Mouse (Mus musculus) CH12.LX (cell line): ENCODE results near the gene Rfx5.
"Not testable (repeated sequence)": the region's sequence is repeated elsewhere in the genome, so short reads cannot be mapped to it uniquely, and the experiment has no call there.

Experiments
- BHLHE40 ChIP-seq: IDR thresholded peaks from 2 replicates; pipeline ENCODE4 v1.6.1; 2011; ENCODE audit warnings: mild to moderate bottlenecking, low read depth, low read length, improper control_type of control experiment
- CTCF ChIP-seq, 2 experiments: IDR thresholded peaks in 1 of 2; conservative IDR thresholded peaks in 1 of 2; 2 replicates each; pipeline ENCODE4 v1.5.1; 2011 to 2012; ENCODE audit warnings: low read depth in 2 of 2, low read length in 2 of 2, improper control_type of control experiment in 1 of 2, inconsistent platforms in 1 of 2, mild to moderate bottlenecking in 1 of 2, moderate library complexity in 1 of 2
- ELF1 ChIP-seq: IDR thresholded peaks from 2 replicates; pipeline ENCODE4 v1.6.1; 2014; ENCODE audit warnings: low read depth, mild to moderate bottlenecking, inconsistent platforms, low read length, improper control_type of control experiment
- NELFE ChIP-seq: IDR thresholded peaks from 2 replicates; pipeline ENCODE4 v1.6.1; 2011; ENCODE audit warnings: low read depth, low read length, improper control_type of control experiment
- POLR2A ChIP-seq: IDR thresholded peaks from 2 replicates; pipeline ENCODE4 v1.6.1; 2011; ENCODE audit warnings: low read depth, mild to moderate bottlenecking, improper control_type of control experiment, low read length
- SIN3A ChIP-seq: IDR thresholded peaks from 2 replicates; pipeline ENCODE4 v1.6.1; 2012; ENCODE audit warnings: low read length, improper control_type of control experiment, inconsistent platforms

DNA sequence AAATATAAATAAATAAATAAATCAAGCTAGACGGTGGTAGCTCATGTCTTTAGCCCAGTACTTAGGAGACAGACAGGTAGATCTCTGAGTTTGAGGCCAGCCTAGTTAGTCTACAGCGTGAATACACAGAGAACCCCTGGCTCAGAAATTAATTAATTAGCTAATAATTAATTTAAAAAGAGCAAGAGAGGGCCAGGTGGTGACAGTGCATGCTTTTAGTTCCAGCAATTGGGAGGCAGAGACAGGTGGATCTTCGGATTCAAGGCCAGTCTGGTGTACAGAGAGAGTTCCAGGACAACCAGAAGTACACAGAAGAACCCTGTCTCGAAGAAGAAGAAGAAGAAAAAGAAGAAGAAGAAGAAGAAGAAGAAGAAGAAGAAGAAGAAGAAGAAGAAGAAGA is 24.9 kb upstream of the Rfx5 start:
- not testable (repeated sequence) for TF ChIP-seq SIN3A; ELF1; CTCF (conservative IDR thresholded peaks at IDR 0.05 in 1 of 2, IDR thresholded peaks at IDR 0.05 in 1 of 2; ENCODE audit: low read depth in 2 of 2, low read length in 2 of 2); NELFE; BHLHE40; POLR2A
